Mouse (Mus musculus): ENCODE measurements at regions not wholly inside any gene's neighbourhood (a gene's known extent, or its start where the extent isn't known, plus 50 kb on each side); places are given as distances from the start of the nearest gene placed in this dataset.

- H3K36me3 ChIP-seq (replicated peaks; ENCODE audit: control insufficient read depth, insufficient read depth, low read depth) = no peaks in the 10 kb centered on the region
- no peak overlapping the region for H3K4me3 ChIP-seq (ENCODE audit: insufficient read depth in 1 of 2, low read depth in 2 of 2, low read length in 2 of 2)
- WGBS (ENCODE audit: insufficient replicate concordance) = 35% methylated on average over 2 of the region's 2 CpGs
- TF ChIP-seq CTCF (IDR thresholded peaks at IDR 0.05; ENCODE audit: low read depth) (no peak), EP300 (IDR thresholded peaks at IDR 0.05; ENCODE audit: low read depth) (no peak)
- H3K9ac ChIP-seq (replicated peaks) = no peak overlapping the region
- H3K27ac ChIP-seq = no peak overlapping the region
- H3K9me3 ChIP-seq (ENCODE audit: control insufficient read depth, low read length) = no peaks in the 10 kb centered on the region
- ATAC-seq (ENCODE audit: insufficient read depth) = no peak
- H3K4me2 ChIP-seq (ENCODE audit: low read depth) = no peak overlapping the region
- H3K27me3 ChIP-seq (ENCODE audit: control insufficient read depth, insufficient read depth, low read length) = no peaks in the 10 kb centered on the region
- DNase-seq (ENCODE audit: low read depth in 3 of 3, low spot score in 3 of 3) = no peak
- no peaks in the 10 kb centered on the region for H3K4me1 ChIP-seq (replicated peaks; ENCODE audit: control insufficient read depth in 2 of 2, insufficient read depth in 2 of 2, low read length in 1 of 2)
These were observed 281.5 kb downstream of the Klf6 start for GRCm38 (mm10) chr13:6142771-6143170.

GRCm38 (mm10) chr13:6153657-6154056 is 292.4 kb downstream of the Klf6 start:
- no peak overlapping the region for H3K9ac ChIP-seq (replicated peaks)
- DNase-seq (ENCODE audit: low read depth in 3 of 3, low spot score in 3 of 3) = no peak
- no peaks in the 10 kb centered on the region for H3K4me1 ChIP-seq (replicated peaks; ENCODE audit: control insufficient read depth in 2 of 2, insufficient read depth in 2 of 2, low read length in 1 of 2)
- no peak for TF ChIP-seq EP300 (IDR thresholded peaks at IDR 0.05; ENCODE audit: low read depth)
- TF ChIP-seq CTCF (IDR thresholded peaks at IDR 0.05; ENCODE audit: low read depth) = no peak
- H3K36me3 ChIP-seq (replicated peaks; ENCODE audit: control insufficient read depth, insufficient read depth, low read depth) = no peaks in the 10 kb centered on the region
- H3K9me3 ChIP-seq (ENCODE audit: control insufficient read depth, low read length) = no peaks in the 10 kb centered on the region
- WGBS (ENCODE audit: insufficient replicate concordance) = 30% methylated on average over 4 of the region's 4 CpGs
- ATAC-seq (ENCODE audit: insufficient read depth) = no peak
- no peak overlapping the region for H3K4me2 ChIP-seq (ENCODE audit: low read depth)
- H3K4me3 ChIP-seq (ENCODE audit: insufficient read depth in 1 of 2, low read depth in 2 of 2, low read length in 2 of 2) = no peak overlapping the region
- no peak overlapping the region for H3K27ac ChIP-seq
- no peaks in the 10 kb centered on the region for H3K27me3 ChIP-seq (ENCODE audit: control insufficient read depth, insufficient read depth, low read length)

- TF ChIP-seq CTCF (IDR thresholded peaks at IDR 0.05; ENCODE audit: low read depth) (no peak), EP300 (IDR thresholded peaks at IDR 0.05; ENCODE audit: low read depth) (no peak)
- Histone ChIP-seq H3K27me3 (ENCODE audit: control insufficient read depth, insufficient read depth, low read length) (no peaks in the 10 kb centered on the region), H3K27ac (no peak overlapping the region), H3K4me2 (ENCODE audit: low read depth) (no peak overlapping the region), H3K4me3 (ENCODE audit: insufficient read depth in 1 of 2, low read depth in 2 of 2, low read length in 2 of 2) (no peak overlapping the region), H3K9ac (replicated peaks) (no peak overlapping the region), H3K4me1 (replicated peaks; ENCODE audit: control insufficient read depth in 2 of 2, insufficient read depth in 2 of 2, low read length in 1 of 2) (no peaks in the 10 kb centered on the region), H3K9me3 (ENCODE audit: control insufficient read depth, low read length) (no peaks in the 10 kb centered on the region), H3K36me3 (replicated peaks; ENCODE audit: control insufficient read depth, insufficient read depth, low read depth) (no peaks in the 10 kb centered on the region)
- DNase-seq (ENCODE audit: low read depth in 3 of 3, low spot score in 3 of 3) = no peak
- 57% methylated on average over 4 of the region's 4 CpGs for WGBS (ENCODE audit: insufficient replicate concordance)
- ATAC-seq (ENCODE audit: insufficient read depth) = no peak
These were observed 294.9 kb downstream of the Klf6 start for GRCm38 (mm10) chr13:6156191-6156590.

DNA sequence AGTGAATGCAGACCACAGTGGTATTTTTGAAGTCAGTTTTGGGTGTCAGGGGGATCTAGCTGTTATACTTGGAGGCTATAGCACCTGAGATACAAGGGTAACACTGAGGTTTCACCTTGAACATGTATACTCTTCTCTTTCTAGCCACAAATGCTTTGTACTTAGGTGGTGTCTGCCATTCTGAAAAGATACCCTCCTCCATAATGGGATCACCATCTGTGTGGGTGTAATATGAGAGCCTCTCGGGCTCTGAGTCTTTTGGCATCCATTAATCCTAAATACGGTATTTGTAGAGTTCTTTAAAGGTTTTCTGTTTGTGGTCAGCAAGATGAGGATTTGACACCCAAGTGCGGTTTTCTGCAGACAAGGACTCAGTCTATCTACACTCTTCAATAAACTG is 295.7 kb downstream of the Klf6 start:
- WGBS (ENCODE audit: insufficient replicate concordance) = 63% methylated on average over 3 of the region's 3 CpGs
- no peak for DNase-seq (ENCODE audit: low read depth in 3 of 3, low spot score in 3 of 3)
- no peak for ATAC-seq (ENCODE audit: insufficient read depth)
- Histone ChIP-seq H3K4me1 (replicated peaks; ENCODE audit: control insufficient read depth in 2 of 2, insufficient read depth in 2 of 2, low read length in 1 of 2) (no peaks in the 10 kb centered on the region), H3K9ac (replicated peaks) (no peak overlapping the region), H3K27me3 (ENCODE audit: control insufficient read depth, insufficient read depth, low read length) (no peaks in the 10 kb centered on the region), H3K4me2 (ENCODE audit: low read depth) (no peak overlapping the region), H3K4me3 (ENCODE audit: insufficient read depth in 1 of 2, low read depth in 2 of 2, low read length in 2 of 2) (no peak overlapping the region), H3K27ac (no peak overlapping the region), H3K36me3 (replicated peaks; ENCODE audit: control insufficient read depth, insufficient read depth, low read depth) (no peaks in the 10 kb centered on the region), H3K9me3 (ENCODE audit: control insufficient read depth, low read length) (no peaks in the 10 kb centered on the region)
- TF ChIP-seq CTCF (IDR thresholded peaks at IDR 0.05; ENCODE audit: low read depth) = no peak
- no peak for TF ChIP-seq EP300 (IDR thresholded peaks at IDR 0.05; ENCODE audit: low read depth)

GRCm38 (mm10) chr13:6157946-6158345 is 296.7 kb downstream of the Klf6 start:
- H3K9ac ChIP-seq (replicated peaks) = no peak overlapping the region
- no peaks in the 10 kb centered on the region for H3K27me3 ChIP-seq (ENCODE audit: control insufficient read depth, insufficient read depth, low read length)
- H3K36me3 ChIP-seq (replicated peaks; ENCODE audit: control insufficient read depth, insufficient read depth, low read depth) = no peaks in the 10 kb centered on the region
- no peak overlapping the region for H3K27ac ChIP-seq
- no peak overlapping the region for H3K4me2 ChIP-seq (ENCODE audit: low read depth)
- H3K4me1 ChIP-seq (replicated peaks; ENCODE audit: control insufficient read depth in 2 of 2, insufficient read depth in 2 of 2, low read length in 1 of 2) = no peaks in the 10 kb centered on the region
- no peak overlapping the region for H3K4me3 ChIP-seq (ENCODE audit: insufficient read depth in 1 of 2, low read depth in 2 of 2, low read length in 2 of 2)
- 61% methylated on average over 4 of the region's 4 CpGs for WGBS (ENCODE audit: insufficient replicate concordance)
- no peak for ATAC-seq (ENCODE audit: insufficient read depth)
- TF ChIP-seq EP300 (IDR thresholded peaks at IDR 0.05; ENCODE audit: low read depth) (no peak), CTCF (IDR thresholded peaks at IDR 0.05; ENCODE audit: low read depth) (no peak)
- DNase-seq (ENCODE audit: low read depth in 3 of 3, low spot score in 3 of 3) = no peak
- no peaks in the 10 kb centered on the region for H3K9me3 ChIP-seq (ENCODE audit: control insufficient read depth, low read length)

Data from liver, embryonic 14.5 days (tissue).